Mouse (Mus musculus) liver, embryonic 14.5 days (tissue): ENCODE results near the gene Olfr963. TPM values are rescaled to one million over a fixed set of nuclear protein-coding genes. Genes with fewer than 3 reads are reported as not detected.
"Not testable (repeated sequence)": the region's sequence is repeated elsewhere in the genome, so short reads cannot be mapped to it uniquely, and the experiment has no call there.

ENCODE experiments used
- ATAC-seq: fragments of 200-750 bp; cut with Nextera tagmentation; 2 replicates; pipeline ENCODE4 v1.8.0; 2017; ENCODE audit warnings: moderate number of reproducible peaks, mild to moderate bottlenecking, moderate library complexity; ENCODE audit not compliant: insufficient read depth
- DNase-seq, 3 experiments: peaks; one replicate each; pipeline ENCODE4 v3.0.0-alpha.2; 2012 to 2013; ENCODE audit warnings: low read depth in 3 of 3, low spot score in 3 of 3
- H3K27ac ChIP-seq: fragments of 300-500 bp; sonication (generic); 2 replicates; pipeline ENCODE4 v1.5.1; 2014; ENCODE audit warnings: moderate library complexity, mild to moderate bottlenecking, control low read depth, inconsistent platforms
- H3K27me3 ChIP-seq: fragments of 300-500 bp; sonication (generic); 2 replicates; pipeline ENCODE4 v1.6.1; 2014; ENCODE audit warnings: mild to moderate bottlenecking, low read length, moderate library complexity; ENCODE audit not compliant: control insufficient read depth, insufficient read depth
- H3K36me3 ChIP-seq: fragments of 300-500 bp; sonication (generic); replicated peaks from 2 replicates; pipeline ENCODE4 v1.6.1; 2014; ENCODE audit warnings: low read depth; ENCODE audit not compliant: control insufficient read depth, insufficient read depth
- H3K4me1 ChIP-seq, 2 experiments: fragments of 200-500 bp in 1 of 2; fragments of 300-500 bp in 1 of 2; sonication (generic) in 1 of 2; replicated peaks; 2 replicates each; pipeline ENCODE4 v1.6.1; 2012 to 2014; ENCODE audit warnings: antibody characterized with exemption in 1 of 2, inconsistent platforms in 1 of 2, low read length in 1 of 2; ENCODE audit not compliant: control insufficient read depth in 2 of 2, insufficient read depth in 2 of 2
- H3K4me2 ChIP-seq: fragments of 300-500 bp; sonication (generic); 2 replicates; pipeline ENCODE4 v1.6.1; 2014; ENCODE audit warnings: low read depth, mild to moderate bottlenecking, control low read depth, moderate library complexity
- H3K4me3 ChIP-seq, 2 experiments: fragments of 200-500 bp in 1 of 2; fragments of 300-500 bp in 1 of 2; sonication (generic) in 1 of 2; 2 replicates each; pipeline ENCODE4 v1.5.1; 2012 to 2014; ENCODE audit warnings: low read depth in 2 of 2, low read length in 2 of 2, mild to moderate bottlenecking in 2 of 2, control low read depth in 1 of 2, inconsistent platforms in 1 of 2, moderate library complexity in 1 of 2; ENCODE audit not compliant: insufficient read depth in 1 of 2
- H3K9ac ChIP-seq: fragments of 300-500 bp; sonication (generic); replicated peaks from 2 replicates; pipeline ENCODE4 v1.6.1; 2014; ENCODE audit warnings: mild to moderate bottlenecking, control low read depth, moderate library complexity
- H3K9me3 ChIP-seq: fragments of 300-500 bp; sonication (generic); 2 replicates; pipeline ENCODE4 v1.6.1; 2016; ENCODE audit warnings: low read length, mixed read lengths; ENCODE audit not compliant: control insufficient read depth
- CTCF ChIP-seq: IDR thresholded peaks from 2 replicates; pipeline ENCODE4 v1.5.1; 2016; ENCODE audit warnings: antibody characterized with exemption, low read depth, control low read depth
- EP300 ChIP-seq: IDR thresholded peaks from 2 replicates; pipeline ENCODE4 v1.6.1; 2016; ENCODE audit warnings: antibody characterized with exemption, low read depth
- WGBS: fragments of 180-500 bp; shearing (Covaris S2); extraction: QIAGEN DNeasy Blood & Tissue Kit; methylation state at CpG from one replicate; pipeline ENCODE4 v1.1.7; 2014; ENCODE audit not compliant: insufficient replicate concordance; 5-methylcytosine and 5-hydroxymethylcytosine counted together
- polyA plus RNA-seq, 2 experiments: library from polyadenylated mRNA; depleted of rRNA in 1 of 2; stranded (reverse) in 1 of 2; unstranded in 1 of 2; fragments of >200 nt; fragmentation: Nextera tagmentation in 1 of 2; extraction: Ambion mirVana in 1 of 2; gene quantifications; 2 replicates each; pipeline versions ENCODE4 v1.2.1 to v1.2.3; 2012 to 2014

The Olfr963 gene
- polyA plus RNA-seq, 2 experiments, result not detected

- DNase-seq (no peak), ATAC-seq (no peak)
- Histone ChIP-seq H3K4me3 (no peak overlapping the region), H3K9ac (no peak overlapping the region), H3K27ac (no peak overlapping the region), H3K27me3 (no peaks in the 10 kb centered on the region), H3K36me3 (no peaks in the 10 kb centered on the region), H3K9me3 (no peaks in the 10 kb centered on the region), H3K4me1 (no peaks in the 10 kb centered on the region), H3K4me2 (no peak overlapping the region)
- 50% methylated on average over 2 of the region's 2 CpGs for WGBS
- TF ChIP-seq EP300, result no peak
- TF ChIP-seq CTCF, result no peak
These were observed 7.8 kb downstream of the Olfr963 start for GRCm38 (mm10) chr9:39674820-39675219.

GRCm38 (mm10) chr9:39678557-39678956, 11.6 kb downstream of the Olfr963 start:
- DNase-seq, result no peak
- H3K27me3 ChIP-seq, result no peaks in the 10 kb centered on the region
- H3K4me3 ChIP-seq, result no peak overlapping the region
- H3K4me2 ChIP-seq, result no peak overlapping the region
- no peaks in the 10 kb centered on the region for H3K4me1 ChIP-seq
- H3K36me3 ChIP-seq, result no peaks in the 10 kb centered on the region
- no peak for ATAC-seq
- 53% methylated on average over 2 of the region's 2 CpGs for WGBS
- TF ChIP-seq EP300, result no peak
- TF ChIP-seq CTCF, result no peak
- no peak overlapping the region for H3K27ac ChIP-seq
- H3K9ac ChIP-seq, result no peak overlapping the region
- no peaks in the 10 kb centered on the region for H3K9me3 ChIP-seq

GRCm38 (mm10) chr9:39679280-39679679, 12.3 kb downstream of the Olfr963 start:
- 28% methylated on average over 2 of the region's 2 CpGs for WGBS
- no peaks in the 10 kb centered on the region for H3K36me3 ChIP-seq
- H3K9ac ChIP-seq, result no peak overlapping the region
- no peak overlapping the region for H3K27ac ChIP-seq
- DNase-seq, result no peak
- no peak overlapping the region for H3K4me2 ChIP-seq
- no peak for ATAC-seq
- TF ChIP-seq EP300 (no peak), CTCF (no peak)
- no peak overlapping the region for H3K4me3 ChIP-seq
- no peaks in the 10 kb centered on the region for H3K9me3 ChIP-seq
- H3K27me3 ChIP-seq, result no peaks in the 10 kb centered on the region
- H3K4me1 ChIP-seq, result no peaks in the 10 kb centered on the region

DNA sequence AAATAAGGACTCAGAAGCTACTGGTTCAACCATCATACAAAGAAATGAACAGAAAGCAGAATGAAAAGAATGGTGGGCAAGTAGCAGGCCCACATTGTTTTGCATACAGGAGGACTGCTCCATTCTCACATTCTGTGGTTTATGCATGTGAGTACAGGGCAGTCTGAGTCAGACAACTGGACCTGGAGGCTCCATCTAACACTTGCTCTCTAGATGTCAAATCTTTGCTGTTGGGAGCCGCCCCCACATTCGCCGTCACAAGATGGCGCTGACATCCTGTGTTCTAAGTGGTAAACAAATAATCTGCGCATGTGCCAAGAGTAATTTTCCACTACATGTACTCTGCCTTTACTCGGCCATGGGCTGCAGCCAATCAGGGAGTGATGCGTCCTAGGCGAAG, 34.1 kb downstream of the Olfr963 start:
- not testable (repeated sequence) for H3K27ac ChIP-seq, DNase-seq, H3K27me3 ChIP-seq, H3K9ac ChIP-seq, ATAC-seq, H3K4me1 ChIP-seq, H3K9me3 ChIP-seq, H3K36me3 ChIP-seq, H3K4me2 ChIP-seq, H3K4me3 ChIP-seq
- WGBS, result 75% methylated on average over 7 of the region's 8 CpGs

DNA sequence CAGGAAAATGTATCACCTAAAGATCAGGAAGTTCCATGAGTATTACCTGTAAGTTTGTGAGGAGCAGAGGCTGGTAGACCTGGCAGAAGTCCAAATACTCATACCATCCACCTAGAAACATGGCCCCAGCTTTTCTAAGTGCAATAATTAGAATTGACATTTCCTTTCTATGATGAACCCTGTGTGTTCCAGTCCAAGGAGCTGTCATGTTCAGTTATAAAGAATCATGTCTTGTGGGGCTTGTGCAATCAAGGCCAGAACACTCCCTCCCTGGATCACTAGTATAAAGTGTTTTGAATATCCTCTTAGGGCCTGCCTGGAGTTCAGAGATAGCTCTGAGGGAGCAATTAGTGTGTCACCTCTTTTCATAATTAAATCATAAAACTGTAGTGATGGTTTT, 40.0 kb downstream of the Olfr963 start, which contains the start of gene Olfr149:
Gene Olfr149, minus strand, starts transcription at position 101 of the 400 bp plus-strand sequence.
- no peak for DNase-seq
- no peak for TF ChIP-seq EP300
- no peak for TF ChIP-seq CTCF

More for the DNA sequence above, 40.0 kb downstream of the Olfr963 start, which contains the start of gene Olfr149:
- Histone ChIP-seq H3K4me2 (no peak within 1 kb of the TSS), H3K4me3 (no peak within 1 kb of the TSS), H3K27ac (no peak within 1 kb of the TSS), H3K27me3 (no peaks in the 10 kb centered on the region), H3K4me1 (no peaks in the 10 kb centered on the region), H3K36me3 (no peaks in the 10 kb centered on the region), H3K9me3 (no peaks in the 10 kb centered on the region), H3K9ac (no peak within 1 kb of the TSS)
- no peak for ATAC-seq
